Mouse (Mus musculus): ENCODE data around the gene Orm2. TPM values are rescaled to one million over a fixed set of nuclear protein-coding genes. Genes with fewer than 3 reads are reported as not detected.

Gene Orm2
- polyA plus RNA-seq, 1 experiment from 2014 or later: not detected

- H3K27me3 ChIP-seq (replicated peaks; ENCODE audit: low read depth, poor library complexity, severe bottlenecking): no peaks in the 10 kb centered on the region
- H3K4me1 ChIP-seq: no peaks in the 10 kb centered on the region; the same call in 1 of the 2 replicates
- no peaks in the 10 kb centered on the region for H3K36me3 ChIP-seq (replicated peaks)
- whole genome bisulfite sequencing: 83% methylated on average over 4 of the region's 4 CpGs
- no peak within 1 kb of the TSS for H3K27ac ChIP-seq (replicated peaks)
- H3K9me3 ChIP-seq: no peaks in the 10 kb centered on the region
- H3K4me3 ChIP-seq: no peak within 1 kb of the TSS
- no peak for DNase-seq (ENCODE audit: low spot score)
Observed at GRCm38 (mm10) chr4:63355877-63356665, 6.2 kb upstream of the Orm2 start, which contains the start of gene Orm3. Gene Orm3 (plus strand): TSS chr4:63356162.

GRCm38 (mm10) chr4:63356981-63357570 lies 5.2 kb upstream of the Orm2 start:
- no peak for DNase-seq (ENCODE audit: low spot score)
- H3K27me3 ChIP-seq (replicated peaks; ENCODE audit: low read depth, poor library complexity, severe bottlenecking): no peaks in the 10 kb centered on the region
- no peaks in the 10 kb centered on the region; the same call in 1 of the 2 replicates for H3K4me1 ChIP-seq
- H3K36me3 ChIP-seq (replicated peaks): no peaks in the 10 kb centered on the region
- H3K4me3 ChIP-seq: no peak overlapping the region
- no peaks in the 10 kb centered on the region for H3K9me3 ChIP-seq
- H3K27ac ChIP-seq (replicated peaks): no peak overlapping the region
- 51% methylated on average over 2 of the region's 2 CpGs for WGBS

GRCm38 (mm10) chr4:63359861-63360260 lies 2.4 kb upstream of the Orm2 start:
- H3K4me3 ChIP-seq: no peak overlapping the region
- H3K27ac ChIP-seq (replicated peaks): no peak overlapping the region
- H3K9me3 ChIP-seq: no peaks in the 10 kb centered on the region
- H3K36me3 ChIP-seq (replicated peaks): no peaks in the 10 kb centered on the region
- H3K4me1 ChIP-seq: no peaks in the 10 kb centered on the region; the same call in 1 of the 2 replicates
- WGBS: 74% methylated on average over 6 of the region's 6 CpGs
- no peaks in the 10 kb centered on the region for H3K27me3 ChIP-seq (replicated peaks; ENCODE audit: low read depth, poor library complexity, severe bottlenecking)
- DNase-seq (ENCODE audit: low spot score): no peak

- Histone ChIP-seq H3K27me3 (replicated peaks; ENCODE audit: low read depth, poor library complexity, severe bottlenecking) (no peaks in the 10 kb centered on the region), H3K4me3 (no peak overlapping the region), H3K36me3 (replicated peaks) (peaks cover 60% of the 10 kb centered on the region), H3K9me3 (no peaks in the 10 kb centered on the region), H3K27ac (replicated peaks) (no peak overlapping the region), H3K4me1 (no peaks in the 10 kb centered on the region)
- 14% methylated on average over 4 of the region's 4 CpGs for WGBS
- DNase-seq (ENCODE audit: low spot score): peak; percentile 86
Observed at GRCm38 (mm10) chr4:63368577-63368976, 6.3 kb downstream of the Orm2 start.

- Histone ChIP-seq H3K9me3 (no peaks in the 10 kb centered on the region), H3K36me3 (replicated peaks) (peaks cover 84% of the 10 kb centered on the region), H3K27me3 (replicated peaks; ENCODE audit: low read depth, poor library complexity, severe bottlenecking) (no peaks in the 10 kb centered on the region), H3K27ac (replicated peaks) (no peak overlapping the region; the same call in 1 of the 2 replicates), H3K4me1 (no peaks in the 10 kb centered on the region), H3K4me3 (no peak overlapping the region)
- no peak for DNase-seq (ENCODE audit: low spot score)
- WGBS: 46% methylated on average over 7 of the region's 7 CpGs
Observed at GRCm38 (mm10) chr4:63370897-63371296, 8.6 kb downstream of the Orm2 start.

- H3K9me3 ChIP-seq: no peaks in the 10 kb centered on the region
- H3K27ac ChIP-seq (replicated peaks): no peak overlapping the region
- peak; percentile 29 for DNase-seq (ENCODE audit: low spot score)
- H3K4me3 ChIP-seq: no peak overlapping the region
- 56% methylated on average over 3 of the region's 3 CpGs for WGBS
- no peaks in the 10 kb centered on the region for H3K4me1 ChIP-seq
- H3K36me3 ChIP-seq (replicated peaks): peaks cover 94% of the 10 kb centered on the region
- no peaks in the 10 kb centered on the region for H3K27me3 ChIP-seq (replicated peaks; ENCODE audit: low read depth, poor library complexity, severe bottlenecking)
Observed at GRCm38 (mm10) chr4:63371890-63372289, 9.6 kb downstream of the Orm2 start.

- no peak overlapping the region for H3K4me3 ChIP-seq
- peaks cover 96% of the 10 kb centered on the region for H3K36me3 ChIP-seq (replicated peaks)
- H3K4me1 ChIP-seq: no peaks in the 10 kb centered on the region
- H3K27ac ChIP-seq (replicated peaks): no peak overlapping the region
- WGBS: 94% methylated on average over 8 of the region's 8 CpGs
- DNase-seq (ENCODE audit: low spot score): no peak
- no peaks in the 10 kb centered on the region for H3K9me3 ChIP-seq
- no peaks in the 10 kb centered on the region for H3K27me3 ChIP-seq (replicated peaks; ENCODE audit: low read depth, poor library complexity, severe bottlenecking)
Observed at GRCm38 (mm10) chr4:63373404-63373803, 11.2 kb downstream of the Orm2 start.

GRCm38 (mm10) chr4:63374331-63374730 lies 12.1 kb downstream of the Orm2 start:
- Histone ChIP-seq H3K4me1 (no peaks in the 10 kb centered on the region), H3K4me3 (no peak overlapping the region), H3K27me3 (replicated peaks; ENCODE audit: low read depth, poor library complexity, severe bottlenecking) (no peaks in the 10 kb centered on the region), H3K27ac (replicated peaks) (no peak overlapping the region), H3K36me3 (replicated peaks) (peaks cover 97% of the 10 kb centered on the region), H3K9me3 (no peaks in the 10 kb centered on the region)
- WGBS: 88% methylated on average over 12 of the region's 12 CpGs
- no peak for DNase-seq (ENCODE audit: low spot score)

- Histone ChIP-seq H3K4me3 (no peak overlapping the region), H3K9me3 (no peaks in the 10 kb centered on the region), H3K27ac (replicated peaks) (no peak overlapping the region), H3K4me1 (no peaks in the 10 kb centered on the region), H3K27me3 (replicated peaks; ENCODE audit: low read depth, poor library complexity, severe bottlenecking) (no peaks in the 10 kb centered on the region), H3K36me3 (replicated peaks) (peaks cover 98% of the 10 kb centered on the region)
- 71% methylated on average over 1 of the region's 1 CpGs for WGBS
- no peak for DNase-seq (ENCODE audit: low spot score)
Observed at GRCm38 (mm10) chr4:63375367-63375766, 13.1 kb downstream of the Orm2 start.

GRCm38 (mm10) chr4:63377483-63377882 lies 15.2 kb downstream of the Orm2 start:
- Histone ChIP-seq H3K4me1 (no peaks in the 10 kb centered on the region), H3K27ac (replicated peaks) (no peak overlapping the region), H3K9me3 (no peaks in the 10 kb centered on the region), H3K36me3 (replicated peaks) (peaks cover 100% of the 10 kb centered on the region), H3K4me3 (no peak overlapping the region), H3K27me3 (replicated peaks; ENCODE audit: low read depth, poor library complexity, severe bottlenecking) (no peaks in the 10 kb centered on the region)
- DNase-seq (ENCODE audit: low spot score): no peak
- WGBS: 70% methylated on average over 7 of the region's 7 CpGs

GRCm38 (mm10) chr4:63382676-63383369 lies 20.6 kb downstream of the Orm2 start:
- H3K4me1 ChIP-seq: no peaks in the 10 kb centered on the region
- 83% methylated on average over 4 of the region's 4 CpGs for WGBS
- no peaks in the 10 kb centered on the region for H3K9me3 ChIP-seq
- no peak overlapping the region for H3K27ac ChIP-seq (replicated peaks)
- H3K27me3 ChIP-seq (replicated peaks; ENCODE audit: low read depth, poor library complexity, severe bottlenecking): no peaks in the 10 kb centered on the region
- H3K36me3 ChIP-seq (replicated peaks): peaks cover 83% of the 10 kb centered on the region
- no peak for DNase-seq (ENCODE audit: low spot score)
- no peak overlapping the region for H3K4me3 ChIP-seq

GRCm38 (mm10) chr4:63383474-63383873 lies 21.2 kb downstream of the Orm2 start:
- Histone ChIP-seq H3K27ac (replicated peaks) (no peak overlapping the region), H3K36me3 (replicated peaks) (peaks cover 81% of the 10 kb centered on the region), H3K9me3 (no peaks in the 10 kb centered on the region), H3K27me3 (replicated peaks; ENCODE audit: low read depth, poor library complexity, severe bottlenecking) (no peaks in the 10 kb centered on the region), H3K4me1 (no peaks in the 10 kb centered on the region), H3K4me3 (no peak overlapping the region)
- no peak for DNase-seq (ENCODE audit: low spot score)
- WGBS: 90% methylated on average over 12 of the region's 12 CpGs
